Mouse (Mus musculus): ENCODE data around the gene Rela.
A peak's percentile ranks its signal among the peaks of the same experiment; 100 is the strongest.

The Rela gene

GRCm38 (mm10) chr19:5636036-5636570, 1.2 kb upstream of the Rela start:
- DNase-seq (ENCODE audit: low spot score in 2 of 2): no peak

DNA sequence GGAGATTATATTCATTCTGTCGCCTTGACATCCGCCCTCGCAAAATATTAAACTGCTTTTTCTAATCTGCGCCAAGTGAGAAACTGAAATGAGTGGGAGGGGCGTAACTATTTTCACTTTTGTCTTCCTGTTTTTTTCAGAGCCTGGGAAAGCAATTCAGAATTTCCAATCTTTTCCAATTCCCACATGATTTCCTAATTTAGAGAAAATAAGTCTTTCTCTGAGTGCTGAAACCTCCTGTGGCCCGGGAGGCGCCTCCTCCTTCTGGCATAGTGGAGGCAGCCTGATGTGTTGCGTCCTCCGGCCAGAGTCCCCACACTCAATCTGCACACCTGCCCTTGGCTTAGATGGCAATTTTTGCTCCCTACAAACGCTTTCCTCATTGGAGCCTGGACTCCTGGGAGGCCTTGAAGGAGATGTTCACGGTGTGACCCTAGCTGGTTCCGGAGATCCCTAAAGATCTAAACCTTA, 677 bp upstream of the Rela start:
- DNase-seq (ENCODE audit: low spot score in 2 of 2): no peak

- no peak for DNase-seq (ENCODE audit: low spot score in 2 of 2)
Observed at GRCm38 (mm10) chr19:5638416-5639005, 1.2 kb downstream of the Rela start.

GRCm38 (mm10) chr19:5640339-5640738, 3.1 kb downstream of the Rela start:
- DNase-seq (ENCODE audit: low spot score in 2 of 2): no peak

GRCm38 (mm10) chr19:5641021-5641420, 3.7 kb downstream of the Rela start:
- no peak for DNase-seq (ENCODE audit: low spot score in 2 of 2)

DNA sequence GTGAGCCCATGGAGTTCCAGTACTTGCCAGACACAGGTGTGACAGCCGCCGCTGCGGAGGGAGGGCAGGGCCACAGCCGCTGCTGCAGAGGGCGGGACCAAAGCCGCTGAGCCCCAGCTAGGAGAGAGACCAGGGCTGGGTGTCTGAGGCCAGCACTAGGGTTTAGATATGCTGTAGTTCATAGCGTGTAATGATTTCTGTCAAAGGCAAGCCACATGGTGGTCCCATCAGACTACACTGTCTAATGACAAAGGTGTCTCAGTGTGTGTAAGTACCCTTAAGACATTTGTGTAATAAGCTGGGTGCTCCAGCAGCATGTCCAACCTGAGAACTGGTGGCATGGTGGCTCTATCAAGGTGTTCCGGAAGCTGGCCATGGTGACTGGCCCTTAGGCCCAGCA, 4.4 kb downstream of the Rela start:
- DNase-seq (ENCODE audit: low spot score in 2 of 2): no peak

GRCm38 (mm10) chr19:5645280-5645679, 8.0 kb downstream of the Rela start:
- DNase-seq (ENCODE audit: low spot score in 2 of 2): no peak

- DNase-seq (ENCODE audit: low spot score in 2 of 2): no peak
Observed at GRCm38 (mm10) chr19:5646731-5647330, 9.5 kb downstream of the Rela start.

- DNase-seq (ENCODE audit: low spot score in 2 of 2): no peak
Observed at GRCm38 (mm10) chr19:5647791-5648190, 10.5 kb downstream of the Rela start.

DNA sequence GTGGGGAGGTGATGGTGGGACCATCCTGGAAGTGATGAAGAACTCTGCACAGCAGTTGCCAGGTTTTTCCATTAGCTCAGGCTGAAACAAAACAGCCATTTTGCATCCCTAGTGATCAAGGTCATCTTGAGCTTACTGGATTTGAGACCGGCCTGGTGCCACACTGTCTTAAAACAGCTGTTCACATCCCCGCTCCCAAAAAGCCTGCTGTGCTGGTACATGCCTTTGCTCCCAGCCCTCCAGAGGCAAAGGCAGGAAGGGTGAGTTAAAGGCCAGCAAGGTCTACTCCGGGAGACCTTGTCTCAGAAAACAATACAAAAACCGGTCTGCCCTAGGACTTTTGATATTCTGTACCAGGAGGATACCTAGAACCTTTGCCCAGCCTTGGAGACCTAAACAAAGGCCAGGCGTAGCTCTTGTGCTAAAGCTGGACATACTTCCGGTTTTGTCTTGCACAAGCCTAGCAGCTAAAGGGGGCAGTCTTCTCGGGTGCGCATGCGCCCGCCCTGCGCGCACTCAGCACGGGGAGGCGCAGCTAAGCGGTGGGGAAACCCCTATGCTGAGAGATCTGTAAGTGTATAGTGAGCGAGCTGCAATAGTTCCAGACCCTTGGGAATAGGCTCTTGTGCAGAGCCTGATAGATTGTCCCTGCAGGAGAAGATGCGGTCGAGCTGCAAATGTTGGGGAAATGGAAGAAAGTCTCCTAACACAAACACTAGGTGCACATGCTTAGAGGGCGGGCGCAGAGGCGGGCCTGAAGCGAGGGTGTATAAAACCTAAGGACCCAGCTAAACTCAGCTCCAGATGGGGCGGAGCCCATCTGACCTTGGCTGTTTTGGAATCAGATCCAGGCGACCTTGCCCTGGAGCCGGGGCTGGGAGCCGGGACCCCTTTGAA, 11.4 kb downstream of the Rela start:
- peak in 1 of 2 experiments; percentile 65 for DNase-seq (ENCODE audit: low spot score in 2 of 2)

- no peak for DNase-seq (ENCODE audit: low spot score in 2 of 2)
Observed at GRCm38 (mm10) chr19:5649298-5649741, 12.0 kb downstream of the Rela start.

GRCm38 (mm10) chr19:5651502-5652274, 14.4 kb downstream of the Rela start:
- no peak for DNase-seq (ENCODE audit: low spot score in 2 of 2)

DNA sequence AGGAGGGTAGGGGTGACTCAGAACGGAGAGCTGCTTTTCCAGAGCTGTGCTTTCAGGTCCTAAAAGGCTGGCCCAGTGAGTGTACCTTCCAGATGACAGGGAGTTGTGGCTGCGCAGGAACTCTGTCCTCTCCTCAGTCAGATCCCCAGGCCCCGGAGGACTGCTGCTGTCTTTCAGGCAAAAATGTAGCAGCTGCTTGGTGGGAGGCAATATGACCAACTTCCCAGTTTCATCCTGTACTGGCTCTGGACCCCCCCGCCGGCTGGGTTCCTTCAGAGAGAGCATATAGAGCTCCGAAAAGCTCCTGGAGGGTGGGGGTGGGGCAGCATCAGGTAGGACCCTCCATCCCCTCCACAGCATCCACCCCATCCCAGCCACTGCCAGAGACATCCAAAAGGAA, 15.3 kb downstream of the Rela start:
- DNase-seq (ENCODE audit: low spot score in 2 of 2): no peak

- DNase-seq (ENCODE audit: low spot score in 2 of 2): no peak
Observed at GRCm38 (mm10) chr19:5653969-5654719, 16.9 kb downstream of the Rela start.

GRCm38 (mm10) chr19:5654720-5655298, 17.5 kb downstream of the Rela start:
- DNase-seq (ENCODE audit: low spot score in 2 of 2): no peak

DNA sequence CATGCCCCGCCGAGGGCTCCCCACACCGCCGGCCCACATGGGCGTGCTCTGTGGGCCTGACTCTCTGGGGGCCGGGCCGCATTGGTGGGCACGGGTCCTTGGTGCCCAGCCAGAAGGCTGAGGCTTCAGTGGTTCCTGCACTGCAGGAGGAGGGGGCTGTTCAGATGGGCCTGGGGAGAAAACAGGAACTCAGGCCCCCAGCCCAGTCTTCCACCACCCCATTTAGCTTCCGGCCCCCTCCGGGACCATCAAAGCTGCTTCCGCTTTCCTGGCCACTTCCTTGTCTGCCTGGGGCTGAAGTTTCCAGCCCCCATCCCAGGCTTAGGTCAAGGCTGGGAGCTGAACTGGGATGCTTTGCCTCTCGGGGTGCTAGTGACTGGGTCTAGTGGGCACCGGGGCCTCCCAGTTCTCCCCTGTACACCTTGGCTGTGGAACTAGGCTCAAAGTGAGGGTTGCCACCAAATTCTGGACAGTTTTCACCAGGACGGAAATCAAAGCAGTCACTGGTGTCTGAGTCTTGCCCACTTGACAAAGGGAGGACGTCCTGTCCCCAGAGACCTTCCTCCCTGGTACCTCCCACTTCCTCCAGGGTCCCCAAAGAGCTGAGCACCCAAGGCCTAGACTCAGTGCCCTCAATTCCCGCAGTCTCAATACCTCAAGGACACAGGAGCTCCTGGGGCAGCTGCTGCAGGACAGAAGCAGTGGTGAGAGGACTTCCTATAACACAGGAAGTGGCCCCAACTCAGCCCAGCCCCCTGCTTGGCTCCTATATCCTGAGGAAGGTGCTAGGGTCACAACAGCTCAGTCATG, 23.9 kb downstream of the Rela start:
- no peak for DNase-seq (ENCODE audit: low spot score in 2 of 2)

- DNase-seq (ENCODE audit: low spot score in 2 of 2): no peak
Observed at GRCm38 (mm10) chr19:5662310-5662709, 25.0 kb downstream of the Rela start.

- peak; percentile 60 to 73 for DNase-seq (ENCODE audit: low spot score in 2 of 2)
Observed at GRCm38 (mm10) chr19:5662981-5663913, 26.0 kb downstream of the Rela start, which contains the start of gene Sipa1. TSS of gene Sipa1 (minus strand) at chr19:5663707.

All from cerebellum, postnatal 4 days (tissue).